Mouse (Mus musculus): ENCODE measurements around the gene Zan.

Zan gene

DNA sequence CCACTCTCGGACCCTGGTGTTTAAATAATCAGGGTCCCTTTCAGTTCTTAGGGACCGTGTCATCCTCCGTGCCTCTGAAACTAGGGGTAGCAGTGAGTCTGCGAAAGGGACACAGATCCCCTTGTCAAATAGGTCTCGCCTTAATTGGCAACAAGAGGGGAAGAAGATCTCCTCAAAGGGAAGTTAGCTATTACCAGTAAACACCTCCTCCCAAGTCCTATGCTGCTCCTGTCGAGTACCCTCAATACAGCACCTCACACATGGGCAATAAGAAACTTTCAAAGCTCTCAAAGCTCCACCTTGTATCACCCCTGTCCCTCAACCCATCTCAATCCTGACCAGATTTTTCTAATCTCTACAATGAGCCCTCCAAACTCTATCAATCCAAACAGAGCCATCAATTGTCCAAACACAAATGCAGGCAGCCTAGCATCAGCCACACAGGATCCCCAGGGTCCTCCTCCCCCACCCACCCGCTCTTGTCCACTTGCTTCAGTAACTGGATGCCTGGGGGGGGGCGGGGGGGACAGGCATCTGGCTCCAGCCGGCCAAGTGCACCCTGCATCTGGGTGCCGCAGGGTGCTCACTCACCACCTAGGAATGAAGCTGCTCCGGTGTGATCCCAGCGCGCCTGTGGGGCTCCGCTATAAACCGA lies 143.9 kb downstream of the Zan start:
- DNase-seq (ENCODE audit: low spot score) = no peak

DNA sequence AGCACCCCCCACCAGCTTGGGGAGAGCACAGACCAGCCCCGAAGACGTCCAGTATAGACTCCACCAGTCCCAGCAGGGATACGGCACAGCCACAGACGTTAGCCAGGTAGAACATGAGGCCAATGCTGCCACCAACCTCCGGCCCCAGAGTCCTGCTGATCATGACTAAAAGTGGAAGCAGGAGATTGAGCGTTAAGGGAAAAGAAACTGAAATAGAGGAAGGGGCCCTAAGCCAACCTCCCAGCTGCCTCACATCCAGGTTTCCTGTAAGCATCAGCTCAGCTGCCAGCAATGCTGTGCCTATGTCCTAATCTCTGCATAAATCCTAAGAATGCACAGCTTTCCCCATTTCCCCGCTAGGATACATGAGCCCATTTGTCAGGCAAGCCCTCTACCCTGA lies 146.0 kb downstream of the Zan start:
- no peak for DNase-seq (ENCODE audit: low spot score)
